Mouse (Mus musculus) spleen, adult 2 months (tissue): ENCODE measurements at regions not wholly inside any gene's neighbourhood (a gene's known extent, or its start where the extent isn't known, plus 50 kb on each side); places are given as distances from the start of the nearest gene placed in this dataset.

Experiments
- CTCF ChIP-seq: fragments of 200-500 bp; IDR thresholded peaks from 2 replicates; pipeline ENCODE4 v1.5.1; 2011; ENCODE audit warnings: mild to moderate bottlenecking, inconsistent platforms; ENCODE audit not compliant: insufficient read depth, insufficient read length, insufficient replicate concordance; ENCODE audit errors: extremely low read depth
- POLR2A ChIP-seq: fragments of 200-500 bp; IDR thresholded peaks from 2 replicates; pipeline ENCODE4 v1.6.1; 2011; ENCODE audit warnings: low read depth, low read length, inconsistent platforms

DNA sequence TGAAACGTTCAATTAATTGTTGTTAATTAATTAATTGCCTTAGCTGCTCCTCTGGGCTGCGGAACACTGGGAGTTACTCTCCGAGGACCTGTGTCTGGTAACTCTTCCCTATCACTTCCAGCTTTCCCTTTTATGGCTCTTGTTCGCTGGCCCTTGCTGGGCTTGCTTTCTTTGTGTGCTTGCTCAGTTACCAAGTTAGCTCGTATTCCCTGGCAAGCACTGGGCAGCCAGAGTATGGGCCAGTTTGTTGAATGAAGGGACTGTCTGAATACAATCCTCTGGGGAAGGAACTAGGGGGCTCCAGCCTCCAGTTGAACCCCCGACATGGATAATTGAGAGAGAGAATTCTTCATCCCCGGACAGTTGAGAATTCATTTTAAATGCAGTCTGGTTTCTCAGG, 116.4 kb downstream of the Trim29 start:
- TF ChIP-seq CTCF, result no peak
- TF ChIP-seq POLR2A, result no peak
